Mouse (Mus musculus) adrenal gland, postnatal 10 days (tissue): ENCODE measurements around the gene Trmt10a. TPM values are rescaled to one million over a fixed set of nuclear protein-coding genes. Genes with fewer than 3 reads are reported as not detected.
A peak's percentile ranks its signal among the peaks of the same experiment; 100 is the strongest.

Experiments
- DNase-seq: peaks from one replicate; pipeline ENCODE4 v3.0.0; 2021; ENCODE audit warnings: mixed read lengths
- long read RNA-seq, 2 experiments: library from polyadenylated mRNA; stranded (forward); transcript quantifications; one replicate each; pipeline ENCODE4 v2.0.0; 2021
- total RNA-seq, 2 experiments: library from RNA; stranded (reverse); gene quantifications; 2 replicates each; pipeline ENCODE4 v1.2.3; 2021

Trmt10a gene
- 10 to 100 TPM in 1 of 2 experiments, 1 to 10 TPM in 1; 8.2 to 10.9 TPM for total RNA-seq
- long read RNA-seq, experiment 1, full-length matches to known transcripts = 4 of 14 reads
- long read RNA-seq, experiment 1, partial matches to known transcripts = 1 of 14 reads
- long read RNA-seq, experiment 1, other reads (novel, unspliced or antisense) = 9 of 14 reads
- long read RNA-seq, experiment 2, full-length matches to known transcripts = 1 of 6 reads
- long read RNA-seq, experiment 2, partial matches to known transcripts = 0 of 6 reads
- long read RNA-seq, experiment 2, other reads (novel, unspliced or antisense) = 5 of 6 reads

GRCm38 (mm10) chr3:138143315-138144059 lies at the start of gene Trmt10a:
Gene Trmt10a (plus strand): TSS chr3:138143448.
- DNase-seq = peak; percentile 98

- DNase-seq = peak; percentile 29
Observed at GRCm38 (mm10) chr3:138095301-138095700, 47.9 kb upstream of the Trmt10a start.

- DNase-seq = peak; percentile 33
Observed at GRCm38 (mm10) chr3:138095718-138096117, 47.5 kb upstream of the Trmt10a start.

- peak; percentile 41 for DNase-seq
Observed at GRCm38 (mm10) chr3:138096263-138097028, 46.8 kb upstream of the Trmt10a start.

GRCm38 (mm10) chr3:138097718-138098117 lies 45.5 kb upstream of the Trmt10a start:
- DNase-seq = peak; percentile 39

- DNase-seq = no peak
Observed at GRCm38 (mm10) chr3:138101936-138102335, 41.3 kb upstream of the Trmt10a start.

- no peak for DNase-seq
Observed at GRCm38 (mm10) chr3:138103690-138104089, 39.6 kb upstream of the Trmt10a start.

- DNase-seq = no peak
Observed at GRCm38 (mm10) chr3:138105056-138105455, 38.2 kb upstream of the Trmt10a start.

GRCm38 (mm10) chr3:138106887-138107286 lies 36.4 kb upstream of the Trmt10a start:
- DNase-seq = no peak

GRCm38 (mm10) chr3:138110910-138111782 lies 32.1 kb upstream of the Trmt10a start:
- DNase-seq = no peak

GRCm38 (mm10) chr3:138114106-138114505 lies 29.1 kb upstream of the Trmt10a start:
- peak; percentile 20 for DNase-seq

GRCm38 (mm10) chr3:138116871-138117270 lies 26.4 kb upstream of the Trmt10a start:
- DNase-seq = no peak

- DNase-seq = no peak
Observed at GRCm38 (mm10) chr3:138118392-138118791, 24.9 kb upstream of the Trmt10a start.

- no peak for DNase-seq
Observed at GRCm38 (mm10) chr3:138118831-138119230, 24.4 kb upstream of the Trmt10a start.

- no peak for DNase-seq
Observed at GRCm38 (mm10) chr3:138119444-138120105, 23.7 kb upstream of the Trmt10a start.

GRCm38 (mm10) chr3:138121461-138121860 lies 21.8 kb upstream of the Trmt10a start:
- DNase-seq = no peak

GRCm38 (mm10) chr3:138123842-138124241 lies 19.4 kb upstream of the Trmt10a start:
- DNase-seq = no peak

GRCm38 (mm10) chr3:138129110-138129509 lies 14.1 kb upstream of the Trmt10a start:
- no peak for DNase-seq

- no peak for DNase-seq
Observed at GRCm38 (mm10) chr3:138130692-138131091, 12.6 kb upstream of the Trmt10a start.

GRCm38 (mm10) chr3:138131168-138131567 lies 12.1 kb upstream of the Trmt10a start:
- DNase-seq = no peak

- DNase-seq = no peak
Observed at GRCm38 (mm10) chr3:138133463-138133862, 9.8 kb upstream of the Trmt10a start.
